Comparison of ENCODE assay signal across 12 mouse cellular contexts in genomic region chr19:55689200-55689949, GRCm38 (mm10).
"Had no signal": no experiment of that assay in that cellular context is flagged by ENCODE, and none has a peak within 500 bp of the region (broad histone marks: within the 10 kb centered on the region; RNA-seq: fewer than 3 reads in every experiment).

No protein-coding gene starts in this region.

- ATAC-seq: liver, embryonic 12.5 days; midbrain, embryonic 16.5 days had no signal

- H3K36me3 ChIP-seq: limb, embryonic 15.5 days; liver, embryonic 12.5 days; midbrain, embryonic 12.5 days had no signal

- H3K27ac ChIP-seq: kidney, postnatal 0 days; left cerebral cortex, adult 2 months; limb, embryonic 15.5 days; liver, embryonic 12.5 days; midbrain, embryonic 12.5 days had no signal

- H3K4me1 ChIP-seq: limb, embryonic 15.5 days; liver, embryonic 12.5 days had no signal

- DNase-seq: kidney, adult 9 months; kidney, postnatal 4 days; lung, embryonic 14.5 days; lung, postnatal 14 days; right cerebral cortex, postnatal 14 days; thymus, postnatal 4 days had no signal

- H3K9ac ChIP-seq: limb, embryonic 15.5 days; liver, embryonic 12.5 days; lung, embryonic 14.5 days; midbrain, embryonic 12.5 days had no signal

- H3K4me3 ChIP-seq: left cerebral cortex, adult 2 months; limb, embryonic 15.5 days; liver, embryonic 12.5 days; midbrain, embryonic 12.5 days had no signal

- H3K9me3 ChIP-seq: limb, embryonic 15.5 days; liver, embryonic 12.5 days; midbrain, embryonic 12.5 days had no signal
